Mouse (Mus musculus): ENCODE results near the gene Fmnl1. TPM values are rescaled to one million over a fixed set of nuclear protein-coding genes. Genes with fewer than 3 reads are reported as not detected.

Fmnl1 gene
- 10 to 100 TPM; 12.4 to 20.9 TPM for total RNA-seq (2021)

GRCm38 (mm10) chr11:103170494-103171285, at the start of gene Fmnl1:
TSS of gene Fmnl1 (plus strand) at chr11:103171107.
- intact Hi-C loops (cut with DNase I) = loop anchor here (5.0 kb wide), 1 partner anchor 242 kb away; the partner anchor contains the start of gene Plekhm1
- peak; percentile 68 to 73 for DNase-seq

GRCm38 (mm10) chr11:103131701-103132575, 39.0 kb upstream of the Fmnl1 start, which contains the start of gene Hexim2:
TSS of gene Hexim2 (plus strand) at chr11:103132429.
- peak in 1 of 2 experiments; percentile 67 for DNase-seq
- intact Hi-C loops (cut with DNase I) = loop anchor here (1.0 to 2.0 kb wide), 3 partner anchors 15 to 30 kb away; no protein-coding TSS in a partner anchor

GRCm38 (mm10) chr11:103132576-103133455, 38.1 kb upstream of the Fmnl1 start:
- intact Hi-C loops (cut with DNase I) = loop anchor here (1.0 to 2.0 kb wide), 3 partner anchors 16 to 31 kb away; no protein-coding TSS in a partner anchor
- peak; percentile 99 to 100 for DNase-seq

GRCm38 (mm10) chr11:103133456-103134185, 37.3 kb upstream of the Fmnl1 start:
- intact Hi-C loops (cut with DNase I) = loop anchor here (2.0 kb wide), 1 partner anchor 25 kb away; no protein-coding TSS in a partner anchor
- no peak for DNase-seq

GRCm38 (mm10) chr11:103134221-103134620, 36.7 kb upstream of the Fmnl1 start:
- intact Hi-C loops (cut with DNase I) = no loop called here
- DNase-seq = no peak

- no peak for DNase-seq
- intact Hi-C loops (cut with DNase I) = no loop called here
Observed at GRCm38 (mm10) chr11:103136039-103136577, 34.8 kb upstream of the Fmnl1 start.

GRCm38 (mm10) chr11:103139951-103140762, 30.8 kb upstream of the Fmnl1 start:
- intact Hi-C loops (cut with DNase I) = no loop called here
- DNase-seq = no peak

- intact Hi-C loops (cut with DNase I) = no loop called here
- no peak for DNase-seq
Observed at GRCm38 (mm10) chr11:103140763-103141100, 30.2 kb upstream of the Fmnl1 start.

GRCm38 (mm10) chr11:103141101-103141943, 29.6 kb upstream of the Fmnl1 start:
- peak; percentile 69 to 74 for DNase-seq
- intact Hi-C loops (cut with DNase I) = no loop called here

GRCm38 (mm10) chr11:103141944-103142255, 29.0 kb upstream of the Fmnl1 start:
- intact Hi-C loops (cut with DNase I) = no loop called here
- no peak for DNase-seq

- intact Hi-C loops (cut with DNase I) = no loop called here
- peak; percentile 45 to 50 for DNase-seq
Observed at GRCm38 (mm10) chr11:103142441-103143182, 28.3 kb upstream of the Fmnl1 start.

- intact Hi-C loops (cut with DNase I) = no loop called here
- DNase-seq = peak in 1 of 2 experiments; percentile 13
Observed at GRCm38 (mm10) chr11:103144309-103145285, 26.3 kb upstream of the Fmnl1 start.

- intact Hi-C loops (cut with DNase I) = no loop called here
- no peak for DNase-seq
Observed at GRCm38 (mm10) chr11:103146386-103146785, 24.5 kb upstream of the Fmnl1 start.

- no peak for DNase-seq
- intact Hi-C loops (cut with DNase I) = no loop called here
Observed at GRCm38 (mm10) chr11:103147766-103148165, 23.1 kb upstream of the Fmnl1 start.

GRCm38 (mm10) chr11:103149771-103150170, 21.1 kb upstream of the Fmnl1 start:
- intact Hi-C loops (cut with DNase I) = no loop called here
- no peak for DNase-seq
